Mouse (Mus musculus): ENCODE measurements around the gene Tnni3k.

DNA sequence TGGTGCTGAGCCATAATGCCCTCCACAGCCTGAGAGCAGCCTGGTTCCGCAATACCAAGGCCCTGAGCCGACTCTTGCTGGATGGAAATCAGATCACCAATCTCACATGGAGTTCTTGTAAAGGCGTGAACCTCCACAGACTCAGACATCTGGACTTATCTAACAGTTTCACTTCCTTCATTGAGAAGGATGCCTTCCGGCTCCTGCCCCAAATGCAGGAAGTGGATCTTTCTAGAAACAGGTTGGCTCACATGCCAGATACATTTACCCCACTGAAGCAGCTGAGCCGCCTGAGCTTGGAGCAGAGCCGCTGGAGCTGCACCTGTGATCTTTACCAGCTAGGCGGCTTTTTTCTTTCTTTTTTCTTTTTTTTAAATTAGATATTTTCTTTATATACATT lies 213.0 kb downstream of the Tnni3k start:
- no peak for TF ChIP-seq POLR2A (IDR thresholded peaks at IDR 0.05; ENCODE audit: extremely low read depth, insufficient read depth, low read length)
- no peak for TF ChIP-seq CTCF (IDR thresholded peaks at IDR 0.05; ENCODE audit: extremely low read depth, insufficient read depth, low read length)

Data from cortical plate, adult 2 months (tissue).